Mouse (Mus musculus) lung, postnatal 36 days (tissue): ENCODE data around the gene Cbx8.

Experiments used
- DNase-seq: peaks from one replicate; pipeline ENCODE4 v3.0.0; 2022; ENCODE audit warnings: mixed read lengths

The Cbx8 gene

GRCm38 (mm10) chr11:119047261-119048132 is 6.7 kb upstream of the Cbx8 start:
- no peak for DNase-seq

GRCm38 (mm10) chr11:119046601-119047245 is 6.0 kb upstream of the Cbx8 start:
- peak; percentile 74 for DNase-seq

- DNase-seq, result no peak
These were observed 4.0 kb upstream of the Cbx8 start for GRCm38 (mm10) chr11:119044551-119045337.

- no peak for DNase-seq
These were observed 3.2 kb upstream of the Cbx8 start for GRCm38 (mm10) chr11:119043761-119044550.

- DNase-seq, result no peak
These were observed 2.4 kb upstream of the Cbx8 start for GRCm38 (mm10) chr11:119043273-119043540.

- no peak for DNase-seq
These were observed 1.9 kb upstream of the Cbx8 start for GRCm38 (mm10) chr11:119042466-119043272.

GRCm38 (mm10) chr11:119041750-119042465 is 1.1 kb upstream of the Cbx8 start:
- no peak for DNase-seq

- DNase-seq, result no peak
These were observed 552 bp upstream of the Cbx8 start for GRCm38 (mm10) chr11:119041325-119041716.

- no peak for DNase-seq
These were observed 847 bp downstream of the Cbx8 start for GRCm38 (mm10) chr11:119039732-119040512.

GRCm38 (mm10) chr11:119038744-119039484 is 1.9 kb downstream of the Cbx8 start:
- no peak for DNase-seq

- DNase-seq, result no peak
These were observed 2.9 kb downstream of the Cbx8 start for GRCm38 (mm10) chr11:119037780-119038401.

- no peak for DNase-seq
These were observed 3.6 kb downstream of the Cbx8 start for GRCm38 (mm10) chr11:119036934-119037779.

- DNase-seq, result no peak
These were observed 4.3 kb downstream of the Cbx8 start for GRCm38 (mm10) chr11:119036447-119036846.

GRCm38 (mm10) chr11:119035686-119036165 is 5.0 kb downstream of the Cbx8 start:
- DNase-seq, result no peak

GRCm38 (mm10) chr11:119035094-119035685 is 5.6 kb downstream of the Cbx8 start:
- DNase-seq, result no peak

GRCm38 (mm10) chr11:119034635-119035034 is 6.1 kb downstream of the Cbx8 start:
- DNase-seq, result no peak

- DNase-seq, result peak; percentile 91
These were observed 6.8 kb downstream of the Cbx8 start for GRCm38 (mm10) chr11:119033874-119034558.
